Comparison of ENCODE assay signal across 8 mouse cellular contexts in the genomic region with DNA sequence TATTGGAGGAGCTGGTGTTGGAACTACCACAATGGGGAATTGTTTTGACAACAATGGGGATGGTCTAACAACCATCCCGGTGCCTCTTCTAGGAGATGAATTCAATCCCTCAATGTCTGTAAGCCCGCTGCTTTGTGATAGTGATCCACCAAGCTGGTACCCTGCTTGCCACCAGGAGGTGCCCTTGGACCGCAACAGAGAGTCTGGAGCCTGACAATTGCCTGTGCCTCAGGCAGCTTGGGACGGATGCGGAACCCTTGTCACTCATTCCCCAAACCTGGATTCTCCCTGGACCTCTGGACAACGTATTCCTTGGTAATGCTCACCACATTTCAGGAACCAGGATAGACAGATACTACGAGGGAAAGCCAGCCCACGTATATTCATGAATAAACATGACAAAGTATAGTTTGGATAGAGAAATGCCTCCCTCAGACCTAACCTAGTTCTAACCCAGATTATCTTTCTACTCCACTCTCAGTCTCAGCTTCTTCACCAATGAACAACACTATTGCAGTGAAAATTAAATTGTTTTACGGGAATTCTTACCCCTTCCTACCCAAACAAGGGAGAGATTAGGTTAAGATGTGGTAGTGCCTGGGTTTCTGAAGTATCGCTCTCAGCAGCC. TPM values are rescaled to one million over a fixed set of nuclear protein-coding genes. Genes with fewer than 3 reads are reported as not detected.
DNase-seq lines count a peak whose midpoint lies in the region; ATAC-seq lines count a peak whose summit lies in the region.

No protein-coding gene starts in this region.

- under 1% methylated on average over 10 of the region's 10 CpGs for WGBS in hindbrain, embryonic 13.5 days

- H3K4me3 ChIP-seq in hindbrain, embryonic 13.5 days: peak overlapping the region; percentile 67

- H3K27me3 ChIP-seq in hindbrain, embryonic 13.5 days: no peaks in the 10 kb centered on the region

- peaks cover 27% of the 10 kb centered on the region for H3K36me3 ChIP-seq in hindbrain, embryonic 13.5 days

- H3K9me3 ChIP-seq in hindbrain, embryonic 13.5 days: no peaks in the 10 kb centered on the region

- peaks cover 32% of the 10 kb centered on the region for H3K4me1 ChIP-seq in hindbrain, embryonic 13.5 days (replicated peaks)

- peak overlapping the region; percentile 89 for H3K9ac ChIP-seq in hindbrain, embryonic 13.5 days

- peak overlapping the region; percentile 71 for H3K4me2 ChIP-seq in hindbrain, embryonic 13.5 days

- ATAC-seq in hindbrain, embryonic 13.5 days (ENCODE audit: low FRiP score): peak; percentile 74

- H3K27ac ChIP-seq in hindbrain, embryonic 13.5 days: peak overlapping the region; percentile 99

- DNase-seq in Muller cell, postnatal 12 days (ENCODE audit: inconsistent ontology term): peak; percentile 92
- DNase-seq in cerebellum, adult 9-11 months: peak; percentile 91
- DNase-seq in frontal cortex, postnatal 10 days (ENCODE audit: low spot score in 2 of 2): peak; percentile 80 to 86
- DNase-seq in layer of hippocampus, postnatal 25 days (ENCODE audit: extremely low spot score in 1 of 2, low spot score in 1 of 2): peak; percentile 77 to 84
- peak; percentile 93 for DNase-seq in lung, postnatal 25 days (ENCODE audit: low spot score)
- DNase-seq in retina, embryonic 14.5 days (ENCODE audit: low spot score): peak; percentile 94
- DNase-seq in thymus, postnatal 4 days: peak; percentile 95

RNA-seq across cellular contexts. Expression of a gene that starts 0.6 kb away (rescaled TPM):
- 188 and 189 TPM in 2 replicates for polyA plus RNA-seq in hindbrain, embryonic 13.5 days (2015; fragmentation: Nextera tagmentation; extraction: Ambion mirVana)
- total RNA-seq in layer of hippocampus, postnatal 25 days (2021): 10 to 100 TPM; 18.2 to 18.8 TPM

RNA-seq across cellular contexts. Expression of a gene that starts 38.0 kb away (rescaled TPM):
- 97.3 and 97.5 TPM in 2 replicates for polyA plus RNA-seq in hindbrain, embryonic 13.5 days (2015; fragmentation: Nextera tagmentation; extraction: Ambion mirVana)
- 10 to 100 TPM; 81.1 to 82.0 TPM for total RNA-seq in layer of hippocampus, postnatal 25 days (2021)

RNA-seq across cellular contexts. Expression of a gene that starts 44.7 kb away (rescaled TPM):
- polyA plus RNA-seq in hindbrain, embryonic 13.5 days (2015; fragmentation: Nextera tagmentation; extraction: Ambion mirVana): 30.0 and 33.3 TPM in 2 replicates
- 100 to 1,000 TPM; 615 to 659 TPM for total RNA-seq in layer of hippocampus, postnatal 25 days (2021)

RNA-seq across cellular contexts. Expression of a gene that starts 55.7 kb away (rescaled TPM):
- polyA plus RNA-seq in hindbrain, embryonic 13.5 days (2015; fragmentation: Nextera tagmentation; extraction: Ambion mirVana): 32.3 and 35.3 TPM in 2 replicates
- total RNA-seq in layer of hippocampus, postnatal 25 days (2021): 10 to 100 TPM; 21.2 to 28.3 TPM

RNA-seq across cellular contexts. Expression of a gene that starts 55.8 kb away (rescaled TPM):
- 66.8 and 67.5 TPM in 2 replicates for polyA plus RNA-seq in hindbrain, embryonic 13.5 days (2015; fragmentation: Nextera tagmentation; extraction: Ambion mirVana)
- total RNA-seq in layer of hippocampus, postnatal 25 days (2021): 10 to 100 TPM; 53.0 to 53.9 TPM

Comparison
In these comparisons a context has a peak if more than half of its experiments do, and no peak if none do; other contexts are left out.
1. Peak in every context shown above with its lines: DNase-seq, ATAC-seq, H3K4me3 ChIP-seq and H3K27ac ChIP-seq.